Mouse (Mus musculus) midbrain, postnatal 0 days (tissue): ENCODE measurements at regions not wholly inside any gene's neighbourhood (a gene's known extent, or its start where the extent isn't known, plus 50 kb on each side); places are given as distances from the start of the nearest gene placed in this dataset.

Source experiments
- ATAC-seq: fragments of 200-750 bp; cut with Nextera tagmentation; 2 replicates; pipeline ENCODE4 v1.8.0; 2017; ENCODE audit warnings: moderate number of reproducible peaks, mild to moderate bottlenecking, moderate TSS enrichment, moderate library complexity; ENCODE audit not compliant: low FRiP score
- DNase-seq: peaks from one replicate; pipeline ENCODE4 v3.0.0-alpha.2; 2015; ENCODE audit warnings: low spot score
- H3K27ac ChIP-seq: fragments of 300-500 bp; sonication (generic); 2 replicates; pipeline ENCODE4 v1.5.1; 2014; ENCODE audit warnings: low read depth, mild to moderate bottlenecking, low read length, mixed read lengths
- H3K27me3 ChIP-seq: fragments of 300-500 bp; sonication (generic); 2 replicates; pipeline ENCODE4 v1.6.1; 2014; ENCODE audit warnings: low read length, control low read depth, mixed read lengths; ENCODE audit not compliant: insufficient read depth
- H3K36me3 ChIP-seq: fragments of 300-500 bp; sonication (generic); 2 replicates; pipeline ENCODE4 v1.6.1; 2014; ENCODE audit warnings: low read length, control low read depth, mixed read lengths; ENCODE audit not compliant: insufficient read depth
- H3K4me1 ChIP-seq: fragments of 300-500 bp; sonication (generic); 2 replicates; pipeline ENCODE4 v1.6.1; 2014; ENCODE audit warnings: mild to moderate bottlenecking, control low read depth, antibody characterized with exemption, low read length, mixed read lengths; ENCODE audit not compliant: insufficient read depth
- H3K4me2 ChIP-seq: fragments of 300-500 bp; sonication (generic); 2 replicates; pipeline ENCODE4 v1.6.1; 2014; ENCODE audit warnings: low read depth, mild to moderate bottlenecking, low read length, mixed read lengths; ENCODE audit not compliant: poor library complexity, severe bottlenecking
- H3K4me3 ChIP-seq: fragments of 300-500 bp; sonication (generic); 2 replicates; pipeline ENCODE4 v1.5.1; 2014; ENCODE audit warnings: low read depth, mild to moderate bottlenecking, low read length, moderate library complexity
- H3K9ac ChIP-seq: fragments of 300-500 bp; sonication (generic); replicated peaks from 2 replicates; pipeline ENCODE4 v1.6.1; 2014; ENCODE audit warnings: mild to moderate bottlenecking, low read length, moderate library complexity, mixed read lengths; ENCODE audit not compliant: poor library complexity, severe bottlenecking
- H3K9me3 ChIP-seq: fragments of 300-500 bp; sonication (generic); 2 replicates; pipeline ENCODE4 v1.6.1; 2016; ENCODE audit warnings: low read length, control low read depth
- CTCF ChIP-seq: IDR thresholded peaks from 2 replicates; pipeline ENCODE4 v1.5.1; 2016; ENCODE audit warnings: antibody characterized with exemption, mild to moderate bottlenecking
- WGBS: fragments of 180-500 bp; shearing (Covaris S2); extraction: QIAGEN DNeasy Blood & Tissue Kit; methylation state at CpG from one replicate; pipeline ENCODE4 v1.1.7; 2014; 5-methylcytosine and 5-hydroxymethylcytosine counted together

DNA sequence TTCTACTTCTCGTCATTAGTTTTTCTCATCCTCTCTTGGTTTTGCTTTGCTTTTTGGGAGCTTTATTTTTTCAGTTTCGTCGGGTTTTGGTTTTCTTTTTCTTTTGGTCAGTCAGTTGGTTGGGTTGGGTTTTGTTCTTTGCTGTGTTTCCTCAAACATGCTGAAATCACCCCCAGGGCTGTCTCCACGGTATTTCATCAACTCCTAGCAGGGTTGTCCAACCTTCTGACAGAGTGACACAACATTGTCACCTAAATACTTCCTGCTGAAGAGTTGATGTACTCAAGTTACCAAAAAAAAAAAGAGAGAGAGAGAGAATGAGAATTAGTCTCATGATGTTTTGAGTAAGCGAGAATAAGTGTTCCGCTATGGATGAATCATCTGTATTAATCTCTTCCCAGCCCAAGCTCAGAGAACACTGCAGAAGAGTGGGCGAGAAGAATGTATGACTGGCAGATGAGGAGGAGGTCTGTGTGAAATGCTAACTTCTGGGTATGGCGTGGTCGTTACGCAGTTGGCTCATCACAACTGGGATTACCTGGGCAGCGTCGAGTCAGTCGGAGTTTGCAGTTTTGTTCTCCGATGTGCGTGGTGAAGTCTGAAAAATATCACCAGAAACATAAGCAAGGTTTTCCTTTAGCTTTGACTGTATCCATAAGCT, 130.5 kb upstream of the Pmfbp1 start:
- no peaks in the 10 kb centered on the region for H3K36me3 ChIP-seq
- no peak for TF ChIP-seq CTCF
- DNase-seq (no peak), ATAC-seq (no peak)
- 0 out of 2 replicates have a peak, but pooled peaks cover 6% of the 10 kb centered on the region for H3K4me1 ChIP-seq
- H3K27ac ChIP-seq: no peak overlapping the region
- 95% methylated on average over 15 of the region's 15 CpGs for WGBS
- H3K27me3 ChIP-seq: no peaks in the 10 kb centered on the region
- H3K4me2 ChIP-seq: no peak overlapping the region
- no peak overlapping the region for H3K4me3 ChIP-seq
- H3K9me3 ChIP-seq: no peaks in the 10 kb centered on the region
- H3K9ac ChIP-seq: no peak overlapping the region

DNA sequence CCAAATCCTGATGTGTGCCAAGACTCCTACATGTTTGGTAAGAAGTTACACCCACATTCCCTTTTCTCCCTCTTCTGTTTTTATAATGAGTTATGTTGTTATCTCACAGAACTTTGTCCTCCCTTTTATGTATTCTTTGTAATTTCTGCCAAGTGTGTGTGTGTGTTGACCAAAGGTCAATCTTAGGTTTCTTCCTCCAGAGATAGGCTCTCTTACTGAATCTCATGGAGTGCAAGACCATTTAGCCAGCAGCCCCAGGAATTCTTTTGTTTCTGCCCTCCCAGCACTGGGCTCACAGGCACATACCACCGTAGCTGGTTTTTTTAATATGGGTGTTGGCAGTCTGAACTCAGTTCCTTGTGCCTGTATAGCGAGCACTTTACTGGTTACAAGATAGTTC, 119.8 kb upstream of the Pmfbp1 start:
- Histone ChIP-seq H3K27ac (no peak overlapping the region), H3K36me3 (no peaks in the 10 kb centered on the region), H3K4me3 (no peak overlapping the region), H3K9me3 (no peaks in the 10 kb centered on the region), H3K9ac (no peak overlapping the region), H3K4me1 (no peaks in the 10 kb centered on the region), H3K27me3 (no peaks in the 10 kb centered on the region), H3K4me2 (no peak overlapping the region)
- DNase-seq: no peak
- WGBS: 73% methylated on average over 2 of the region's 2 CpGs
- TF ChIP-seq CTCF: no peak
- no peak for ATAC-seq

DNA sequence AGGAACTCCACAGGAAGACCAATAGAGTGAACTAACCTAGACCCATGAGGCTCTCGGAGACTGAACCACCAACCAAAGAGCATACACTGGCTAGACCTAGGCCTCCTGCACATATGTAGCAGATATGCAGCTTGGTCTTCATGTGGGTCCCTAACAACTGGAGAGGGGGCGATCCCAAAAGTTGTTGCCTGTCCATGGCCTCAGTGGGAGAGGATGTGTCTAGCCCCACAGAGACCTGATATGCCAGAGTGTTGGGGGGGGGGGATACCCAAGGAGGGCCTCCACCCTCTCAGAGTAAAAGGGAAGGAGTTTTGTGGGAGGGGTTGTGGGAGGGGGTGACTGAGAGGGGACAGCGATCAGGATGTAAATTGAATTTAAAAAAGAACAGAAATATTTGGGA, 108.9 kb upstream of the Pmfbp1 start:
- Histone ChIP-seq H3K9me3 (no peaks in the 10 kb centered on the region), H3K4me2 (no peak overlapping the region), H3K4me1 (no peaks in the 10 kb centered on the region), H3K4me3 (no peak overlapping the region), H3K36me3 (no peaks in the 10 kb centered on the region), H3K27ac (no peak overlapping the region), H3K27me3 (no peaks in the 10 kb centered on the region), H3K9ac (no peak overlapping the region)
- DNase-seq (no peak), ATAC-seq (no peak)
- TF ChIP-seq CTCF: no peak
- 91% methylated on average over 3 of the region's 3 CpGs for WGBS

DNA sequence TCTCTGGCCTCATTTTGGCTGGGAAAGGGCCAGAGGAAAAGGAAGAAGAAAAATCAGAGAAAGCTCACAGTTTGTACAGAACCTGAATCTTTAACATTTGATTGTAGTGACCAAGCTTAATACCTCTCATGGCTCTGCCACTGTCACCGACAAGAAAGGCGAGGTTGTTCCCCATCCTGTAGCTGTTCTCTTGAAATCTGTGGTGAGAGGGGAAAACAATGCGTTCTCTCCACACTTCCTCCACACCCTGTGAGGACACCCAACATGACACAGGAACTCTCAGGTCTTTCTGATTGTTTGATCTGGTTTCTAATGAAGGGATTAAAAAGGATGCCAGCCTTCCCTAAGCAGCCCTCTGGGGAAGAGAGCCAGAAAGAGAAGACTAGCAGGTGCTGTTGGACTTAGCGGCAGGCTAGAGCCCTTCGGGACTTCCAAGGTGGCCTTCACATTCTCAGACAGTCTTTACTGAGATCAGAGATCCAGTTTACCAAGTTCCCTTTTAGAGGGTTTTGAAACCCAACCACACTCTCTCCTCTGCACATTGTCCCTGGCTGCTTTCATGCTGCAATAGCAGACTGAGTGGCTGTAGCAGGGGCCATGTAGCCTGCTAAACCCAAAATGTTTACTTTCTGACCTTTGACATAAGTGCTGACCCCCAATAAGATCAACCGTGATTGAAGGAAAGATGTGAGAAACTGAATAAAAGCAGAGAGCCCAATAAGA, 98.5 kb upstream of the Pmfbp1 start:
- 73% methylated on average over 6 of the region's 6 CpGs for WGBS
- Histone ChIP-seq H3K4me3 (no peak overlapping the region), H3K4me1 (no peaks in the 10 kb centered on the region), H3K27ac (no peak overlapping the region), H3K9ac (no peak overlapping the region), H3K36me3 (no peaks in the 10 kb centered on the region), H3K4me2 (no peak overlapping the region), H3K9me3 (no peaks in the 10 kb centered on the region), H3K27me3 (no peaks in the 10 kb centered on the region)
- TF ChIP-seq CTCF: no peak
- no peak for DNase-seq
- ATAC-seq: no peak

DNA sequence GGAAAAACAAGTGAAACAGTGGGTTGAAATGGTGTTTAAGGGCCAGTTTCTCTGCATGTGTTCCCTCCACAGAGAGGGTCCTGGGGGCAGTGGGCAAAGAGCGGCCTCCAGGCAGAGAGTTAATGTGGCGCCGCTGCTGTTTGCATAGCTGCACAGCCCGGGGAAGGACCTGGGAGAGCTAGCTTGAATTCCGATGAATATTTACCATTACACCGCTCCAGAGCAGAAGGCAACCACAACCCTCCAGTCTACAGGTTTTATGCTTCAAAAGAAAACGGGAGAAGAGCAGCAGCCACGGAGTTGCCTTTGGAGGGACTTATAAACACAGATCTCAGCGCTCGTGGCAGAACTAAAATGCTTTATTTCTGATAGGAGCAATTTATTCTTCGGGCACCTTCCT, 94.2 kb upstream of the Pmfbp1 start:
- WGBS: 42% methylated on average over 11 of the region's 11 CpGs
- DNase-seq: no peak
- no peaks in the 10 kb centered on the region for H3K9me3 ChIP-seq
- H3K4me2 ChIP-seq: peak overlapping the region; percentile 20; the same call in 1 of the 2 replicates
- no peaks in the 10 kb centered on the region for H3K27me3 ChIP-seq
- no peak for TF ChIP-seq CTCF
- no peaks in the 10 kb centered on the region for H3K36me3 ChIP-seq
- H3K4me3 ChIP-seq: no peak overlapping the region
- H3K4me1 ChIP-seq: no peaks in the 10 kb centered on the region
- 0 out of 2 replicates have a peak overlapping the region, but pooled peaks have one; percentile 19 for H3K9ac ChIP-seq
- peak overlapping the region; percentile 39; the same call in 1 of the 2 replicates for H3K27ac ChIP-seq
- no peak for ATAC-seq

DNA sequence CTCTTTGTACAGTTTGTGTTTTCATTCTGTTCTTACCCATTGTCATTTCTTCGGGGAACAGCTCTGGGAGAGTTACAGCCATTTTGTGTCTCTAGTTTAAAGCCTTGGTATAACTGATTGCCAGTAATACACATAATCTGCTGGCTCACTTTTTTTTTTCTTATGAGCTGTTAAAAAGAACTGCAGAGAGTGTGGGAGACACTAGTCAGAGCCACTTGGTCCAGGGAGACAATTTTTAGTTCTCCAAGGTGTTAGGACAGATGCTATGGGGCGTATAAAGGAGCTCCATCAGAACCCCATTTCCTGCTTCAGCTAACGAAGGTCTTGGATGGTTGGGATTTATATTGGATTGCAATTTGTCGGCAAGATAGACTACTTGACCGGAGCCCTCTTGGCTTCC, 93.6 kb upstream of the Pmfbp1 start:
- 0 out of 2 replicates have a peak overlapping the region, but pooled peaks have one; percentile 39 for H3K27ac ChIP-seq
- H3K4me3 ChIP-seq: no peak overlapping the region
- H3K9ac ChIP-seq: no peak overlapping the region
- 0 out of 2 replicates have a peak overlapping the region, but pooled peaks have one; percentile 20 for H3K4me2 ChIP-seq
- no peak for DNase-seq
- no peaks in the 10 kb centered on the region for H3K36me3 ChIP-seq
- no peaks in the 10 kb centered on the region for H3K27me3 ChIP-seq
- H3K9me3 ChIP-seq: no peaks in the 10 kb centered on the region
- no peak for ATAC-seq
- no peak for TF ChIP-seq CTCF
- no peaks in the 10 kb centered on the region for H3K4me1 ChIP-seq
- 89% methylated on average over 5 of the region's 5 CpGs for WGBS
